Mouse (Mus musculus): Measurements from ENCODE around the gene Gm10964. TPM values are rescaled to one million over a fixed set of nuclear protein-coding genes. Genes with fewer than 3 reads are reported as not detected.

Gene Gm10964
- not detected for total RNA-seq (2021)
- long read RNA-seq, experiment 1, partial matches to known transcripts = 0 of 3 reads
- long read RNA-seq, experiment 1, other reads (novel, unspliced or antisense) = 3 of 3 reads
- long read RNA-seq, experiment 2, partial matches to known transcripts = 0 of 7 reads
- long read RNA-seq, experiment 2, other reads (novel, unspliced or antisense) = 7 of 7 reads

DNA sequence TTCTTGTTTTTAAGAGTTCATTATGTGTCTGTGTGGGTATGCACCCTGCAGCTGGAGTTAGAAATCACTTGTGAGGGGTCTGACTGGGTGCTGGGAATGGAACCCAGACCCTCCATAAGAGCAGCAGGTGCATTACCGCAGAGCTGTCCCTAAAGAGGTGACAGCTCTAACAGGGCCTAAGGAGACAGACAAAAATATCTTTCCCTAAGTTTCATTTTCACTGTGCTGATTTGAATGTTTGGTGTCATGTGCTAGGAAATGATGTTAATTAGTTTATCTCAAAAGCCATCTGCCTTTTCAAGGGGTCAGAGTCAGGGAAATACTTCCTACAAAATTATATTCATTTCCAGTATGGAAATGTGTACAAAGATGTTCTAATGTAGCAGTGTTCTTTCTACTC, at the start of gene Gm10964:
Gene Gm10964, plus strand, starts transcription at position 38 of the 400 bp plus-strand sequence.
- DNase-seq = no peak
- intact Hi-C loops (cut with DNase I) = loop anchor here (2.0 to 5.0 kb wide), 2 partner anchors 307 to 347 kb away; no protein-coding TSS in a partner anchor

DNA sequence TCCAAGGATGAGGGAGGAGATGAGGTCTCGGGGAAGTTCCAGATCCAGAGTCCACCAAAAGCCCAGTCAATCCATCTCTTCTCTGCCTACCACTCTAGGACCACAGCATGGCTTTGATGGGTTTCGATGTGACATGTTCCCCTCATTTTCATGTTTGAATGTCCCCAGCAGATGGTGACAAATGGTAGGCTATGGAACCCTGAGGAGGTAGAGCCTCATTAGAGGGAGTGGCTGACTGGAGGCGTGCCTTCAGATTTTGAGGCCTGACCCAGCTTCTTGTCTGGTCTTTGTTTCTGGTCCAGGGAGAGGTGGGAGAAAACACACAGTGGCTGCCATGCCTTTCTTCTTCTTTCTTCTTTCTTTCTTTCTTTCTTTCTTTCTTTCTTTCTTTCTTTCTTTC, 48.7 kb upstream of the Gm10964 start:
- intact Hi-C loops (cut with DNase I) = no loop called here
- DNase-seq = peak in 1 of 2 experiments; percentile 11

DNA sequence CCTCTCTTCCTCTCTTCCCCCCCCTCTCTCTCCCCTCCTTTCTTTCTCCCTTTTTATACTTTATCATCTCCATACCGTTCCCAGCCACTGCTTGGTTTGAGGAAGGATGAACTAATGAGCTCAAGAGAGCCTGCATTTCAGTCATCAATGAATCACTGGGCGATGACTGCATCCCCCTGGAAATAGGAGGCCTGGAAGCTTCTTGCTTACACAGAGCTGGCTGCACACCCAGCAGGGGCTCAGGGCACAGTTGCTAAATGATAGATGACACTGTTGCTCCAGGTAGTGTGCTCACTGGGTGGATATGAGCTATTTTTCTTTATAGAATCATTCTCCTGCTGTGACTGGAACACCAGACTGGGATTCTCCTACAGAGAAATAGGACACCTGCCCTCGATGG, 43.6 kb upstream of the Gm10964 start:
- intact Hi-C loops (cut with DNase I) = no loop called here
- DNase-seq = no peak

DNA sequence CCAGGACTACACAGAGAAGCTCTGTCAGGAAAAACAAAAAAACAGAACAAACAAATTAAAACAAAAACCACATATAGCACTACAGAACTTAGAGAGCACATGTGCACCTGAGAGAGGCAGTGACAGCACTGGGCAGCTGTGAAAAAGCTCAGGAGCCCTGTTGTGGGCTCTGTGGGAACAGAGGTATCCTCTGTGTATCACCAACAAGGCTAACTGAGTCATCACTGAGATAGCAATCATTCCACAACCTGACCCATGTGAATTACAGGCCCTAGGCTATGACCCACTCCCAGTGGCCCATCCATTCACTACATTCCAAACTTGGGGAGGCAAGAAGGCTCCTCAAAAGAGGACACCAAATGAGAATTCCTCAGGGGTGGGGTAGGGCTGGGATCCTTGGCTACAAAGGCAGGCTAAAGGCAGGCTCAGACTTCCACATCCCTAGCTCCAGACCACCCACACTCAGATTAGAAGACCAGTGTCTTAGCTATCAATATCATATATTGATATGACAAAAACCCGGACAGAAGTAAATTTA, 42.7 kb upstream of the Gm10964 start:
- DNase-seq = no peak
- intact Hi-C loops (cut with DNase I) = no loop called here

DNA sequence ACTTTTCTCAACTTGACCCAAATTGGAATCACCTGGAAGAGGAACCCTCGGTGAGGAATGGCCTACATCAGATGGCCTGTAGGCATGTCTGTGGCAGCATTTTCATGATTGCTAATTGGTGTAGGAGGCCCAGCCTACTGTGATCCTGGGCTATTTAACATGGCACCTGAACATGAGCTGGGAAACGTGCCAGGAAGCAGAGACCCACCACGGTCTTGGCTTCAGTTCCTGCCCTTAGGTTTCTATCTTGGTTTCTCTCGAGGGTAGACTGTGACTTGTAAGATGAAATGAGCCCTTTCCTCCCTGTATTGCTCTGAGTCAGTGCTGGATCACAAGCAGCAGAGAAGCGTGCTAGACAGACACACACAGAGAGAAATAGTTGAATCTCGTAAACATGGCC, 34.5 kb upstream of the Gm10964 start:
- DNase-seq = no peak
- intact Hi-C loops (cut with DNase I) = no loop called here

DNA sequence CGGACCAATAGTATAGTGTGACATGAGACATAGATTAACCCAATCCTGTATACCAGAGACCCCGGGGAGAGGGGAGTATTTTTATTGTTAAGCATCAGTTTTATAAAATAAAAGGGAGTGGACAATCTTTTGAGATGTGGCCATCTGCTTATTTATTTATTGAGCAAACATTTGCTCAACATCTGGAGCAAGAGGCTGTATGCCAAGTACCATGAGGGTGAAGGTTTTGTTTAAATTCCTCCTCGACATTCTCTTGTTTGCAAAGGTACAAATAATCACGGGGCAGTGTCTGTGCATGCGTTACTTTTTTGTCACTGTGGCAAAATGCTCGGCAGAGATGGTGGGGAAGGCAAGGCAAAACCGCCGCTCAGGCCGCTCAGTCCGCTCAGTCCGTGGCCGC, 33.7 kb upstream of the Gm10964 start:
- intact Hi-C loops (cut with DNase I) = no loop called here
- no peak for DNase-seq

DNA sequence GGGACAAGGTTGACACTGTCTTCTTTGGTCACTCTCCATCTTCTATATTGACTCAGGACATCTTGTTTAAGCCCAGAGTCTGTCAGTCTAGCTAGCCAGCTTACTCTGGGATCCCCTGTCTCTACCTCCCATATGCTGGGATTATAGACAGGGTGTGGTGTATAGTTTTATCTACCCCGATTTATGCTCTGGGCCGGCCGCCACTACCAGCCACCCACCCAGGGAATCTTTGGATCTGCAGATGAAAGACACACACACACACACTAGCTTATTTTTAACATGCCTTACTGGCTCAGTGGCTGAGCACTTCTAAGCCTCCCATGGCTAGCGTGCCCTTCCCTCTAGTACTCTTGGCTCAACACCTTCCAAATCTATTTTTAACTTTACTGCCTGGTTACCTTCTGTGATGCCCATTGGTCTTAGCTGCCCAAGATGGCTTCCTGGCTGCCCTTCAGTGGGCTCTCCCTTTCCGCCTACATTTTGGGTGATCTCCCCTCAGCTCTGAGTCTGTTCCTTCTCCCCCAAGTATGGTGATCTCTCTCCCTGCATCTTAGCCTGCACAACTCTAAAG, 29.6 kb upstream of the Gm10964 start:
- intact Hi-C loops (cut with DNase I) = no loop called here
- no peak for DNase-seq

DNA sequence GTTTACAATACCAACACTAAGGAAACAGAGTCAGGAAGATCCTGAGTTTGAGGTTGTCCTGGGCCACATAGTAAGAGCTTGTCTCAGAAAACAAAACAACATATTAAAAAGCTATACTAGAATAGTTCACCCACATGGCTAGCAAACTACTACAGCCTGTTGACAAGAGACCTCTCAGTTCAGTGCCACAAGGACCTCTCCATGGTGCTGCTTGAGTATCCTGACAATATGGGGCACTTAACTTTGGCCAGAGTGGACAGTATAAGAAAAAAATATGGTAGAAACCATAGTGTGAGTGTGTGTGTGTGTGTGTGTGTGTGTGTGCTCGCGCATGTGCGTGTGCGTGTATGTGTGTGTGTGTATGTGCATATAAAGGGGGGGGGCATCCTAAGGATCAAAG, 27.0 kb upstream of the Gm10964 start:
- intact Hi-C loops (cut with DNase I) = no loop called here
- DNase-seq = no peak

DNA sequence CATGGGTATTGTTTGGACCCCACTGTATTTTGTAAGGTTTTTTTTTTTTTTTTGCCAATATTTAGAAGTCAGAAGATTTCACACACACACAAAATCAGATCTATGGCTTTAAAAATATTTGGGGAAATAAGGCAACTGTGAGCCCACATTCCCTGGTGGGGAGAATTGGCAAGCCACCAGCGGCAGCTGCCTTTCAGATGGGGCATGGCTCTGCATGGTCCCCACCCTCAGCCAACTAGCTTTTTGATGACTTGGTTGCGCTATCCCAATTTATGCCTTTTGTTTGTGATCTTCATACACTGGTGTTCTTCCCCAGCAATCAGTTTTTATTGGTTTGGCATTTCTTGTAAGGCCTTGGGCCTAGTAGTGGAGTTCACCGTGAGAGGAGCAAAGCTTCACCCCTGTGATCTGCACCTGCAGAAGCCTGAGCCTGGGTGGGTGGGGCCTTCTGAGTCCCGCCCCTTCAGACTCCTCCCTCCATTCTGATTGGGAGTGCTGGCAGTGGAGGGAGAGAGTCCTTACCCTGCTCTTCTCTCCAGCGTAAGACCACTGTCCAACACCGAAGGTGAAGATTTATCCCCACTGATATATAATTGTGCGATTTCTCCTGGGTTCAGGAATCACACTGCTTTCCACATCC, 24.8 kb upstream of the Gm10964 start:
- intact Hi-C loops (cut with DNase I) = no loop called here
- no peak for DNase-seq

DNA sequence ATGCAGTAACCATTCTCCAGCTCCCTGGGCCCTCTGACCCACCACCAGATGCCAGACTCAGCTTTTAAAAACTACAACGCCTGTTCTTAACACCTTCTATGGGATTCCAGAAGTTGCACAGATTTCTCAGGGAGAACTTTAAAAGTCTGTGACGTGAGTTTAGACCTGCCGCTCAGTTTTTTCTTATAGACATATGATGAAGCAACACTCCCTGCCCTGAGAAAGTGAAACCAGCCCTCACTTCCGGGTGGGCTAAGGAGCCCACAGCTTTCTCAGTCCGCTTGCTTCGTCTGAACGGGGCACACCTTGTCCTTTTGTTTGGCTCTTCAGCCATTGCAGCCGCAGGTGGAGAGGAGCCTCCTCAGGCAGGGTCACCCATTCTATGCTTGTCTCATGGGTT, 24.2 kb upstream of the Gm10964 start:
- intact Hi-C loops (cut with DNase I) = no loop called here
- DNase-seq = no peak

DNA sequence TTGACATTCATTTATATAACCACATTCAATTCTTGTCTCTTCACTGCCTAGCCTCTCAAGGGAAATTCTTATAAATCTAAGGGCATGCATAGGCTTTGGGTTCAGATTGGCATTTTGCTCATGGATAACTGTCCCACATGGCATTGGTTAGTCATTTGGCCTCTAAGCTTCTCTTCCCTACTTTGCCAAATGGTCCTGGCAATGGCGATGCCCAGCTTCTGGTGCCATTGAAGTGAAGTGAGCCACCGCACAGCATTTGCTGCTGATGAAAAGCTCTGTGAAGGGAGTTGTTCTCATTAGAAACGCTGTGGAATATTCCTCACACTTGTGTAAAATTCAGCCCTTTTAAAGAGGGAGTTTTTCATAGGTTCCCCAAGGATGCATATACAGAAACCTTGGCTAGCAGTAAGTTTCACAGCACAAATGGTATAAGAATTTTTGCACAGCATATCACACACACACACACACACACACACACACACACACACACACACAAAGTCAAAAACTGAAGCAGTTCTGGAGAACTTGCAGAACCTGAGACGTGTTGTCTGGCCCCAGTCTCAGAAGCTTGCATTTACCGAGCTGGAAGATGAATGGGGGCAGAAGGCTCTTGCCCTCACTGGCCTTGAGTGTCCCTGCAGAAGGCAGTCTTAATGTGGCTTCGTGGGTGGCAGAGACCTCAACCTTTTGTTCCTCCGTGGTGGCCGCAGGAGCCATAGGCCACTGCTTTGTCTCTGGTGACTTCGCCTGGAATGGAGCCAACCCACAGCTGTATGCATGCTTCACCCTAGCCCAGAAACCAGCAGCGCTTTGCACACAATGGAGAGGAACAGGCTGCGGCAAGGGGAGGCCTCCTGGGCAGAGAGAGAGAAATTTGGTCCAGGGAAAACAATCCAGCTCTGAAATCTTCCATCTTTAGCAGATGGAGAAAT, 23.1 kb upstream of the Gm10964 start:
- no peak for DNase-seq
- intact Hi-C loops (cut with DNase I) = no loop called here

DNA sequence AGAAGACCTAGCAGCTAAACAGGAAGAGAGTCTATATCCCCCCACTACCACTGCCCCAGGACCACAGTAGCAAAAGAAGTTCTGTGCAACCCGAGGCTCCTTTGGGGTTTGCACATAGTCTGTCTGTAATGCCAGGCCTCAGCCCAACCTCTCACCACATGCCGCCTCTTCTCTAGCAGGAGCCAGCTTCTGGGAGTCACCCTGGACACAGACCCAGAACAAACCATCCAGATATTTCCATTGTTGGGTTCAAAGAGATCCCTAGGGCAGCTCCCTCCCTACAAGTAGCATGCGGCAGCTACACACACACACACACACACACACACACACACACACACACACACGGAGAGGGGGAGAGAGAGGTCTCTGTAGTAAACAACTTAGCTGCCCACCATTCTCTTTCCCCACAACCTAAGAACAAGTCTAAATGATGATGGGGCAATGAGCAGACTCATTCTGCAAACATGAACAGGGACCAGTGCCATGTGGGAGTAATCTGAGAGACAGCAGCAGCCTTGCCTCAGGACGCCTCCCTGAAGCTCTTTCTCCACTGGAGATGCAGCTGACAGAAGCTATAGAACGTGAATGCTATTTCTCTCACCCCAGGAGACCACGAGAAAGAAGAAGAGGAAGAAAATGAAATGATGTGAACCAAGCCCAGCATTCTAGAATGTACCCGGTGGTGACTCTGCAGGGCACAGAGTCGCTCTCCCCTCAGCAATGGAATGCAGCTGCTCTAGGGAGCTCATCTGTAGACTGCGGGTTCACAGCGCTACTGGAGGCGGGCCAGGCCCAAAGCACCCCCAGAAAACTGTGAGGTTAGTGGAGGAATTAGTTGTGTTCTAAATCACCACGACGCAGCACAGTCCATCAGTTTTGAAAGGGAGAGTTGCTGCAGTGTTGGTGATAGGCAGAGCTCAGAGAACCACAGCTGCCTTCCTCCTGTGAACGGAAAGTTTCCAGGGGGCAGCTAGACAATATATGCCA, 22.1 kb upstream of the Gm10964 start:
- intact Hi-C loops (cut with DNase I) = no loop called here
- DNase-seq = no peak

DNA sequence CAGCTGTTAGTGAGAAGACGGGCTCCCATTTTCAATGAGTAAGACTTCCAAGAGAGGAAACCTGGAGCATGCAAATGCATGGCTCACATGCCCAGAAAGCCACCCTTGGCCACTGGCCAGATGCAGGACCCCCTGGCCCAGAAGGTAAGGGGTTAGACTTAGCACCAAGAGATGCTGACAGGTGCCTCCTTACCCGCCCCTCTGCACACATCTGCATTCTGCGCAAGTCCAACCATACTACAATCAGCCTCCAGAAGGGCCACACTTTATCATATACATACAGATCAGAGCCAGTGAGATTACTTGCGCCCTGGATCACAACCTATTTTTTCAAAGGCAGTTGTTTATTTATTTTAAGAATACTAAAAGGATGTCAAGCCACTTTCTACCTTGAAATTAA, 20.4 kb upstream of the Gm10964 start:
- DNase-seq = no peak
- intact Hi-C loops (cut with DNase I) = no loop called here

DNA sequence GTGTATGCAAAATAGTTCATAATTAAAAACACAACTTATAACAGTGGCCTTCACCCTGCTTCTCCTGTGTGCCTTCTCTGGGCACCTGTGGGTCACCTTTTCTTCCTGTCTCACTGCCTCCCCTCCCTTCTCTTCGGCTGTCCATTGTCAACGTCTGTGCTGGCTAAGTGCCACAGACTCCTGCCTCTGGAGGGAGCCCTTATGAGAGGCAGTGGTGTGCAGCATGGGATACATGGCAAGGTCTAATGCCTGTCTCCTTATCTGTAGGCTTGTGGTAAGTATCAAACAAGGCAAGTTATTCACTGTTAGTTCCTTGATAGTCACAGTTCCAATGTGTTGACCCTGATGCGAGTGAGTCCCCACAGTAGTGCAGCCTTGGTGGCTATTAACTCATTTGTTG, 15.0 kb upstream of the Gm10964 start:
- DNase-seq = no peak
- intact Hi-C loops (cut with DNase I) = no loop called here

DNA sequence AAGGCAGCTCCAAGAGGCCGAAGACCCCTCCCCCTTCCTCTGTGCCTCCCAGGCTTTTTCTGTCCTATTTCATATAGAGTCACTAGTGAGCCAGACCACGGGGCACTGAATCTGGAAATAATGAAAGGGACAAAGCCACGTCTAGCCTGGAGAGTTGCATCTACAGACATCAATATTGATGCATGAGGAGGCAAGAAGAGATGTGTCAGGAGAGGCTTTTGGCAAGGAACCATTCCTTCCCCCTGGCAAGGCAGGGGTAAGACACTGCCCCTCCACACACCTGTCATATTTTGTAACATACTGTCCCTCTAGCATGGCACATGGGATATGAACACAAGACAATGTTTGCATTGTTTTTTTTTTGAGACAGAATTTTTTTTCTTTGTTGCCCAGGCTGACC, 12.5 kb upstream of the Gm10964 start:
- DNase-seq = no peak
- intact Hi-C loops (cut with DNase I) = no loop called here

DNA sequence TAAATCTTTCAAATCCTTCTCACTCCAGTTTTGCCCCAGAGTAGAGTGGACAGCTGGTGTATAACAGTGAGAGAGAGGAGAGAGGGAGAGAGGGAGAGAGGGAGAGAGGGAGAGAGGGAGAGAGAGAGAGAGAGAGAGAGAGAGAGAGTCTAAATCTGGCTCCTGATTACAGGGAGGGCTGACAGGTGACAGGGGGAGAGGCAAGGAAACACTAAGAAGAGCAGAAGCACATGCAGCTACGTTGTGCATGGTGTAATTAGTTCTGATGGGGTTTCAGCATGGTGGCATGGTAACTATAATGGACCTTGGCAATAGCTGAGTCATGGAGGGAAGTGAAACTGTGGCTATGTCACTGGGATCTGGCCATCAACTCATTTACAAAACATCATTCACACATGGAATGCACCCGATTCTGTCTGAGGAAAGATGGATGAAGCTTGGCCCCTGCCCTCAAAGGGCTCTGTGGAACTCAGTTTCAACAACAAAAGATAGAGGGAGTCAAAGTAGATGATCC, 11.3 kb upstream of the Gm10964 start:
- DNase-seq = no peak
- intact Hi-C loops (cut with DNase I) = no loop called here

DNA sequence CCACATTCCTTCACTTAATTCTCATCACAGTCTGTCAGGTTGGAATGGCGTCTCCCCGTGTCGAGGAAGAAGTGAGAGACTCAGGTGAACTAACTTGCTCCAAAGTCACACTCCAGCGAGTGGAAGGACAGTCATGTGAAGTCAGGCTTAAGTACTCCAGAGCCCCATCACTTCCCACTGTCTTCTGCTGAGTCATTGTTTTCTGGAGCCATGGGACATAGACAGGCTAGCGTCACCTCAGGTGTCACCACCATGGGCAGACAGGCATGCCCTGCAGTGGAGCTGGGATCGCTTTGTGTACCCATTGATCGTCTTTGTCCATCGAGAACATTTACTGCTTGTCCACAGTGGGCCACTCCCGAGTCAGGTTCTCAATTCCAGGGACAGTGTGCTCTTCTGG, 9.3 kb upstream of the Gm10964 start:
- no peak for DNase-seq
- intact Hi-C loops (cut with DNase I) = no loop called here

DNA sequence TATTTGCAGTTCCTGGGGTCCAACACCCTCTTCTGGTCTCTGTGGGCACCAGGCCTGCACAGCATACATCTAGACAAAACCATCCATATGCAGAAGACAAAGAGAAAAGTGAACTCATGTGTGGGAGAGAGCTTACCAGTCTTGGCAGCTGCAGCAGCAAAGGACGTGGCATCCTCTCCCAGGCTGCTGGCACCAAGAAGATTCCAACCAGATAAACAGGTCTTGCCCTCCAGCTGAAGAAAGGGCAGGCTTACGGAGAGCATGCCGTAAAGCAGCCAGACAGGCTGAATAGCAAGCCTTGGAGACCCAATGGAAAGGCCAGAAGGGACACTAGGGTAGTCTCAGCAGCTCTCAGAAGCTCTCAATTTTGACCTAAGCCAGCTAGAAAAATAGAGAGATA, 7.0 kb upstream of the Gm10964 start:
- DNase-seq = no peak
- intact Hi-C loops (cut with DNase I) = no loop called here

DNA sequence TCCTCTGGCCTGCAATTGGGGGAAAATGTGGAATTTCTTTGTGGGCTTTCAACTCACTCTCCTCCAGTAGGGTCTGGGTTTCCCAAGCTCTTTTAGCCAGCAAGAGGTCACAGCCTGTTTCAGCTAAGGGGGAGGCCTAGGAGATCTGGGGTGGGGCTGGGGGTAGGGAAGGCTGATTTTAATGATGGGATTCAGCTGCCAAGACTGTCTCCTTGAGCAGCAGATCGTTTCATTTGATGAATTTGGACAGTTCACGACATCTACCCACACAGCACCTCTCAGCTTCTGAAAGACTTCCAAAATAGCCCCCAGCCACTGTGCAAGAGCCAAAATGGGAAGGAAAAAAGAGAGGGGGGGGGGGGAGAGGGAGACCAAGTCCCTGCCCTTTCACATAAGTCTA, 6.0 kb upstream of the Gm10964 start:
- intact Hi-C loops (cut with DNase I) = no loop called here
- no peak for DNase-seq
